Mouse (Mus musculus): ENCODE data around the gene Ski.

The Ski gene

GRCm38 (mm10) chr4:155213752-155214054 lies 8.7 kb downstream of the Ski start:
- DNase-seq (ENCODE audit: low spot score): no peak

GRCm38 (mm10) chr4:155213052-155213751 lies 9.2 kb downstream of the Ski start:
- DNase-seq (ENCODE audit: low spot score): no peak

GRCm38 (mm10) chr4:155209494-155209893 lies 12.9 kb downstream of the Ski start:
- DNase-seq (ENCODE audit: low spot score): no peak

GRCm38 (mm10) chr4:155209079-155209478 lies 13.3 kb downstream of the Ski start:
- DNase-seq (ENCODE audit: low spot score): no peak

GRCm38 (mm10) chr4:155208613-155209012 lies 13.8 kb downstream of the Ski start:
- DNase-seq (ENCODE audit: low spot score): no peak

GRCm38 (mm10) chr4:155207841-155208240 lies 14.6 kb downstream of the Ski start:
- DNase-seq (ENCODE audit: low spot score): no peak

GRCm38 (mm10) chr4:155206498-155206897 lies 15.9 kb downstream of the Ski start:
- no peak for DNase-seq (ENCODE audit: low spot score)

GRCm38 (mm10) chr4:155205919-155206318 lies 16.5 kb downstream of the Ski start:
- no peak for DNase-seq (ENCODE audit: low spot score)

GRCm38 (mm10) chr4:155201764-155202163 lies 20.6 kb downstream of the Ski start:
- DNase-seq (ENCODE audit: low spot score): no peak

- no peak for DNase-seq (ENCODE audit: low spot score)
Measured at GRCm38 (mm10) chr4:155200861-155201390, 21.5 kb downstream of the Ski start.

- DNase-seq (ENCODE audit: low spot score): no peak
Measured at GRCm38 (mm10) chr4:155197726-155198125, 24.7 kb downstream of the Ski start.

GRCm38 (mm10) chr4:155195204-155195603 lies 27.2 kb downstream of the Ski start:
- DNase-seq (ENCODE audit: low spot score): no peak

GRCm38 (mm10) chr4:155190275-155190674 lies 32.1 kb downstream of the Ski start:
- DNase-seq (ENCODE audit: low spot score): peak; percentile 43

- peak; percentile 87 for DNase-seq (ENCODE audit: low spot score)
Measured at GRCm38 (mm10) chr4:155189711-155190139, 32.7 kb downstream of the Ski start.

- DNase-seq (ENCODE audit: low spot score): no peak
Measured at GRCm38 (mm10) chr4:155188803-155189202, 33.6 kb downstream of the Ski start.

GRCm38 (mm10) chr4:155188341-155188740 lies 34.1 kb downstream of the Ski start:
- DNase-seq (ENCODE audit: low spot score): peak; percentile 87

GRCm38 (mm10) chr4:155187192-155187674 lies 35.2 kb downstream of the Ski start:
- no peak for DNase-seq (ENCODE audit: low spot score)

- no peak for DNase-seq (ENCODE audit: low spot score)
Measured at GRCm38 (mm10) chr4:155185845-155186244, 36.5 kb downstream of the Ski start.

GRCm38 (mm10) chr4:155184248-155185070 lies 37.9 kb downstream of the Ski start:
- no peak for DNase-seq (ENCODE audit: low spot score)

- DNase-seq (ENCODE audit: low spot score): no peak
Measured at GRCm38 (mm10) chr4:155183201-155183600, 39.2 kb downstream of the Ski start.

- no peak for DNase-seq (ENCODE audit: low spot score)
Measured at GRCm38 (mm10) chr4:155178981-155179512, 43.3 kb downstream of the Ski start.

- peak; percentile 63 for DNase-seq (ENCODE audit: low spot score)
Measured at GRCm38 (mm10) chr4:155178274-155178673, 44.1 kb downstream of the Ski start.

- no peak for DNase-seq (ENCODE audit: low spot score)
Measured at GRCm38 (mm10) chr4:155176210-155176609, 46.2 kb downstream of the Ski start.

All from embryo, embryonic 10 days (tissue).